Mouse (Mus musculus): ENCODE measurements around the gene Serpinb3c.
"Not testable (repeated sequence)": the region's sequence is repeated elsewhere in the genome, so short reads cannot be mapped to it uniquely, and the experiment has no call there.

Gene Serpinb3c

DNA sequence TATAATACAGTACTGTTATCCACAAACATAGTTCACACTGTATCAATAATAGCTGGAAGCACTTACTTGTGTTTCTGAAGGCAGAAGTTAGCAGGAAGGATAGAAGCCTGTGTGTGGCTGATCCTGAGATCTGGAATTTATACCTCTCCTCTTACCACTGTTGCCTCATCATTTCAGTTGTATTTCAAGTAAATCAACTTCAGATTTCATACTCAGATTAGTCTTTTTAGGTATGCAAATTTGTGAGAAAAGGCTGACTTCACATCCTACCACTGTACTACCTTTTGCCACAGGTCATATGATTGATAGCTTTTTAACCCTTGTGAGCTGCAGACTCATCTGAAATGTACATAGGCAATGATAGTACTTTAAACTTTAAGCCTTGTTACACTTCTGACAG is at the start of gene Serpinb3c, which contains the start of gene Serpinb3b:
Gene Serpinb3c, minus strand, starts transcription at position 111 of the 400 bp plus-strand sequence.
Gene Serpinb3b, minus strand, starts transcription at position 101 of the 400 bp plus-strand sequence.
- not testable (repeated sequence) for DNase-seq (ENCODE audit: low spot score in 2 of 2)

DNA sequence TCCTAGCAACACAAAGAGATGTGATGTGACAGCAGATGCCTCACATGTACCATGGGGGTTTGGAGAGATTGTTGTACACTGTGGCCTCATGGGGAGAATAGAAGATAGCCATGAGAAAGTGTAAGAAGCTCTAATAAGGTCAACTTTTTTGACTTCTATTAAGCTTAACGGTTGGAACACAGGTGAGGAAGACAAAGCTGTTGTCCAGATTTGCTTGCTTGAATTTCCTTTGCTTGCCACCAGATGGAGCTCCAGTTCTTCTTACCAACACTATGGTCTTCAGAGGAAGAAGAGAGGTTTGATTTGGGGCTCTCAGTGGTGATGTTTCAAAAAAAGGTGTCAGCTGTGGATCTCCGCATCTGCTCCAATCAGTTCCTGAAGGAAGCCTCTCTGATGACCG is 35.0 kb downstream of the Serpinb3c start:
- DNase-seq (ENCODE audit: low spot score in 2 of 2): peak; percentile 20 to 24
